Mouse (Mus musculus): ENCODE results near the gene Incenp.
"Not testable (repeated sequence)": the region's sequence is repeated elsewhere in the genome, so short reads cannot be mapped to it uniquely, and the experiment has no call there.

The Incenp gene

DNA sequence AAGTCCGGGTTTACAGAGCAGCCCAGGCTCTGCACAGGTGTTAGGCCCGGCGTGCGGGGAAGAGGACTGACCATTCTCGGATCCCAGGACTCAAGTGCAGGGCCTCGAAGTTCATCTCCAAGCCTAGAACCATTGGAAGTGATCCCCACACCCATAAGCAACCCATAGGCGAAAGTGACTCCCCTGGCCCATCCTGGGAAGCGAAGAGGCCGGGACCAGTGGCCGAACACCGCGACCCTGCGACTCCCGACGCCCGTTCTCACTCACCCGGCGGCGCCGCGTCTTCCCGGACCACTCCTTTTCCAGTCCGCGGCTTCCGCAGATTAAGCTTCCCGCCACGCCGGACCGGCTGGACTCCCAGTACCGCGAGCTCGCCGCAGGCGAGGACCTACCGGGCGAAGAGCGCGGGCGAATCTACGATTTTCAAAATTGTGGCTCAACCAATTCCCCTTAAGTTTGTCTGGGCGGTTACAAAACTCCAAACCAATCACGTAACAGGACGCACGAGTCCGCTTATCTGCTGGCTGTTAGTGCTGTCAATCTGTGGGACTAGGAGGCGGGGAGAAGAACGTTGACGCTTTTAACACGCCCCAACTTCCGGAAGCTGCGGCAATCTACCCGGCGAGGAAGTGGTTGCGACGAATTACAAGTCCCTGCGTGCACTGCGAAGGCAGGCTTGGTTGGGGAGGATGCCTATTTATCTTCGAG lies at the start of gene Incenp:
TSS of gene Incenp (minus strand) at position 480 of the 708 bp plus-strand sequence.
- DNase-seq (ENCODE audit: low spot score) = peak; percentile 93

GRCm38 (mm10) chr19:9946986-9947385 lies 47.6 kb upstream of the Incenp start:
- peak; percentile 43 for DNase-seq (ENCODE audit: low spot score)

DNA sequence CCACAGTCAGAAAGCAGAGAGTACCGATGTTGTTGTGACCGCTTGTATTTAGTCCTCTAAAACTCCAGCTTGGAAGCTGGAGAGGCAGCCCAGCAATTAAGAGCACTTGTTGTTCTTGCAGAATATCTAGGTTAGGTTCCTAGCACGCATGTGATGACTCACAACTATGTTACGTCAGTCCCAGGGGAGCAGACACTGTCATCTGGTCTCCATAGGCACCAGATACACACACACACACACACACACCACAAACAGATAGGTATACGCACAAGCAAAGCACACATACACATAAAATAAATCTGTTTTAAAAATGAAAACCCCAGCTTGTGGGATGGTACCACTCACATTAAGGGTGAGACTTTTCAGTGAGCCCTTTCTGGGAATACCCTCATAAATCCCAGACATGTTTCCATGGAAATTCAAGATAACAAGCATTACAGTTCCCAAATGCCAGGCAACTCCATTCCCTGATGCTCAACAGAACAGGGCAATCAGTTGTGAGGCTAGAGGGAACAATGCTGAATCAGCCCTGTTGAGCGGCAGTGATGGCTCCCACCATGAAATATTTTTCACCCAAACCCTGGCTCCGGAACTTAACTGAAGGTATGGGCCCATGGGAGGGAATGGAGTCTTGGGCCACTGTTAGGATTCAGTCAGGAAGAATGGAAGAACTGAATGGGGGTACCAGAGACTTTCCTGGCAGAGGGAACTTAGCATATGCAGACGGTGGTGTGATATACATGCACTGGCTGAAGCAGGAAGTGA lies 46.6 kb upstream of the Incenp start:
- DNase-seq (ENCODE audit: low spot score) = no peak

DNA sequence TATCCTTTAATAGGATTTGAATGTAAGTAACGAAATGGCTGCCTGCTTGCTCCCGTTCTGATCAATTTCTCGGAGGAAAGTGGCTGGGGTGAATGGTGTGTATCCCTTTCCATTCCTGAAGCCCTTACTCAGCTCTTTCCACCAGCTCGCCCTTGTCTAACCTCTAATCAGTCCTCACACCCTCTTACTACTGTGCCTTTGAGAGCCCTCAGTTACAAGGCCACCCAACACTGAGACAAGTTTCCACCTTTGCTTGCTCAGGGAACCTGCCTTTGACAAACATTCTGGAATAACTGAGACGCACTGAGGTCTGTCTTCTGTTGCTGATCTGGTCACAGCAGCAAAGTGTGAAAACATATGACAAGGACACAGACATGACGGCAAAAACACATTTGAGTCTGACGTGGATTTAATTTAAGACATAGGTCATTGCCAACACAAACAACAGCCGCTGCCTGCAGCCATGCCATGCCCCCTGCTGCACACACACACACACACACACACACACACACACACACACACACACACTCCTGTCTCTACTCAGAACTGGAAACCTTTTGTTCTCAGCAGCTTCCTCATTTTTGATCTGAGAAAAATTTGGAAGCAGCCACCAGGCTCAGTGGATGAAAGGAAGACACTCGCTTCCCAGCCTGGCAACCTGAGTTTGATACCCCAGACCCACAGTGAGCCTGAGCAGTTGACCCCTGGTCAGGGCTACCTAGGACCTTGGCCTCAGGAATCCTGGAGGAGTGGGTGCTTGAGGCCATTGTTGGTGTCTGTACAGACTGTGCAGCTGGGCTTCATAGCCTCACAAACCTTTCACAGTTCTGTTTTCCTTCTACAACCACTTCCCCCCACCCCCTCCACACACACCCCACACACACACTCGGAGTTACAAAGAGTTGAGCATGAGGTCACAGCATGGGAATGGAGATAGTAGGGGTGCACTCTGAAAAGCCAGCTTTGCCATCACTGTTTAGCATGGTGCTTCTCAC lies 43.5 kb upstream of the Incenp start:
- no peak for DNase-seq (ENCODE audit: low spot score)

DNA sequence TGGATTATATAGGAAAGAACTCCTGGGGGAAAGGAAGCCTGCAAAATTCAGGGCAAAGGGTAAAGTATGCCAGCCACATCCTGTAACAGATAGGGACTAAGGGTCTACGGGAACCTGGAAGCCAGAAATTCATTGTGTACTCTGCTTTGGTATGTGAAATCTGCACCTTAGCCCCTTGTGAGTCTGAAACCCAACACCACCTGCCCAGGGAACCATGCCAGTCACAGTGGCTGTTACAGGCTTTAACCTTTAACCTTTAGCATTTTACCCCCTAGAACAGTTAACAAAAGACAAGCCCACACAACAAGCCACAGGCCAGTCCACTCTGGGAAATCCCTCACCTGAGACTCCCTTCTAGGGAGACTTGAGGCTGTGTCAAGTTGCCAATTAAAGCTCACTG lies 42.5 kb upstream of the Incenp start:
- DNase-seq (ENCODE audit: low spot score) = no peak

DNA sequence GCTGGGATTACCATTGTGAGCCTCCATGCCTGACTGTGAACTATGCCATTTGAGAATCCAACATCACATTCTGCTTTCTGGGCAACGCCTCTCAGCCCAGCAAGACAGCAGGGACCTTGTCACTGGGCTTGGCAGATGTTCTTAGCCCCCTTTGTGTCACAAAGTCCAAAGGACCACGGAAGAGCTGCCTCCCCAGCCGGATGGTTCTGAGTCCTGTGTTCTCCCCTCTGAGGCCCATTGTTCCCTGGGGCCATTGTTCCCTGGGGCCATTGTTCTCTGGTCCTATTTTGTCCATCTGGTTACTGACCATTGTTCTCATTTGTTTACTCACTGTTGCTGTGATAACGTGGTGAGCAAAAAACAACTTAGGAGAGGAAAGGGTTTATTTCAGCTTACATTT lies 41.6 kb upstream of the Incenp start:
- DNase-seq (ENCODE audit: low spot score) = no peak

- no peak for DNase-seq (ENCODE audit: low spot score)
Observed at GRCm38 (mm10) chr19:9939841-9940240, 40.5 kb upstream of the Incenp start.

DNA sequence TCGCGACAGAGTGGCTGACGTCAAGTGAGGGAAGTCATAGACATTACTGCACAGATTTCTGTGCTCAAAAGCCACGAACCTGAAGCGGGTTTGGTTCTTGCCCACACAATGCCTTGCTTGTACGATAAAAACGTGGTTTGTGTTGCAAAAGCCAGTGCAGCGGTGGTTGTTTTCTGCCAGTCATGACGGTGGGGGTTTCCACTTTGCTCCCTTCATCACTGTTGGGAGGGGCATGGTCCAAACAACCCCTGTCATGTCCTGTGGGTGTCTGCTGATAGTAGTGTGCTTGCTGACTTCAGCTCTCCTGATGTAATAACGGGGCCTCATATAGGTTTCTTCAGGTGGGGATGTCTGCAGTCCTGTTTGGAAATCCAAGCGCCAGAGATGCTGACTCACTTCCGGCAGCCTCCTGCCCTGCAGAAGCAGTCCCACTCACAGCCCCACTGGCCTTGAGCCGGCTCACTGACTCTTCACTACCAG lies 39.5 kb upstream of the Incenp start:
- DNase-seq (ENCODE audit: low spot score) = peak; percentile 77

DNA sequence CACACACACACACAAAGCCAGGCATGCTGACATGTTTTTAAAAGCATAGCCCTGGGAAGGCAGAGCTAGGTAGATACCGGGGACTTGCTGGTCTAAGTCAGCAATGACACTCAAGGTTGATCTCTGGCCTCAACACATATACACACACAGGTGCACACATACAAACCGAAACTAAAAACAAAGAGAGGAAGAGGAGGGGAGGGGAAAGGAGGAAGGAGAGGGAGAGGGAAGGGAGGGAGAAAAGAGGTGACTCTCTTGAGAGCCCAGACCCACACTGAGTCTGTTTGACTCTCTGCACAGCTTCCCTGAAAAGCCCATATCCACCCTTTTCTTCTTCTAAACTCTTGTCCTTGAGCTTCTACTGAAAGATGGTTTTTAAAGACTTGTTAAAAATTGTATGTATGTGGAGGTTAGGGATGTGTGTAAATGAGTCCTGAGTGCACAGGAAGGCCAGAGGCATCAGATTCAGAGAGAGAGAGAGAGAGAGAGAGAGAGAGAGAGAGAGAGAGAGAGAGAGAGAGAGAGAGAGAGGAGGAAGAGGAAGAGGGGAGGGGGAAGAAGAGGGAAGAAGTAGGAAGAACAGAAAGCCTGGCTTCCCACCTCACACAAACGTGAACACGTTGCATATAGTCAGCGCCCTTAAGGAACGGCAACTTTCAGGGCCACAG lies 38.9 kb upstream of the Incenp start:
- DNase-seq (ENCODE audit: low spot score) = no peak

DNA sequence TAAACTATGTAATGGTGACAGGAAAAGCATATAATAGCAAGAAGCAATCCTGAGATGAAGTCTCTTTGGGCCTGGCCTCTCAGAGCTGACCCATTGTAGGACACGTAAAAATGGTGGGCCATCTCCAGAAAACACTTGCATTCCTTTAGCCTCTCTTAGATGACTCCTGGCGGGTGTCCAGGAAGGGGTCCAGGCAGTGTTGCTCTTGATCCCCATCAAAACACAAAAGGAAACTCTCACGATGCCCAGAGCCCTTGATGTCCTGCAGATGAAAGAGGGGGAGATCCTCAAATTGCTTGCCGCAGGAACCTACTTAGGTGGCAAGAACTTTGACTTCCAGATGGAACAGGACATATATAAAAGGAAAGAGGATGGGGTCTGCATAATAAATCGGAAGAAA lies 38.1 kb upstream of the Incenp start:
- DNase-seq (ENCODE audit: low spot score) = no peak

DNA sequence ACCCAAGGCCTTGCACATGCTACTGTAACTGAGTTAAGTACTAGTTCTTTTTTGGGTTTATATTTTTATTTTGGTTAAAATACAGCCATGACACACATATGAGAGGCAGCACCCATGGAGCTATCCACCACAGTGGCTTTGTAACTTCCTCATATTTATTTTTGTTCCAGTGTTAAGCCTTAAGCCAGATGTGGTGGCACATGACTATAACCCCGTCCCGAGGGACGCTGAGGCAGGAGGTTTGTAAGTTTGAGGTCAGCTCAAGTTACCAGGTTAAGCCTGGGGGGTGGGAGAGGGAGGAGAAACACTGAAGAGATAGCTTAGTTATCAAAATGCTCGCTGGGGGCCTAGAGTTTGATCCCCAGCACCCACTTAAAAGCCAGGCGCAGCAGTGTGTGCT lies 37.2 kb upstream of the Incenp start:
- DNase-seq (ENCODE audit: low spot score) = no peak

GRCm38 (mm10) chr19:9933908-9934307 lies 34.6 kb upstream of the Incenp start:
- no peak for DNase-seq (ENCODE audit: low spot score)

- DNase-seq (ENCODE audit: low spot score) = not testable (repeated sequence)
Observed at GRCm38 (mm10) chr19:9931167-9931607, 31.8 kb upstream of the Incenp start.

GRCm38 (mm10) chr19:9928089-9928488 lies 28.7 kb upstream of the Incenp start:
- DNase-seq (ENCODE audit: low spot score) = no peak

- no peak for DNase-seq (ENCODE audit: low spot score)
Observed at GRCm38 (mm10) chr19:9924769-9925272, 25.5 kb upstream of the Incenp start.

DNA sequence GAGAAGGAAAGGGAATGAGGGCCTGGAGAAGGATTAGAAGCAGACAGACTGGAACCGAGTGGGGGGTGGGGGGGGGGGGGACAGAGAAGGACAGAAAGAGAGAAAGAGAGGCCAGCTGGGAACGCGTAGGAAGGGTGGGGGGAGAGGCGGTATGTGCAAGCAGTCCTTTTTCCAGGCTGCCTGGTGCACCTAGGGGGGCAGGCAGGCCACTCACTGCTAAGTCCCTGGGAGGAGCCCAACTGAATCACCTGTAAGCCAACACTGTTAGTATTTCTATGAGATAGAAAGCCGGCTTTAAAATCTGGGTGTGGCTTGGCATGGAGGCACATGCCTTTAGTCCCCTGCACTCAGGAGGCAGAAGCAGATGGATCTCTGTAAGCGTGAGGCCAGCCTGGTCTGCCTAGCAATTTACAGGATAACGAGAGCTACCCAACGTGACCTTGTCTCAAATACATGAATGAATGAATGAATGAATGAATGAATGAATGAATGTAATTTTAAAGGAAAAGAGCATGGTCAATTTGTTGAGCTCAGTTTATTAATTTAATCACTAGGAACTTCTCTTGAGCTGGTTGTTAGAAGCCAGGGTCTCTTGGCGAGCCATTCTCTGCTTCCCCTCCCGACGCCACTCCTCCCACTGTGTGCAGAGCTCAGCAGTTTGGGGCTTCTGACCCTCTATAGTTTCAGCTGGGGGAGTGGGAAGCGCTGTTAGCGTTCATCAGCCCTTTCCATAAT lies 24.9 kb upstream of the Incenp start:
- no peak for DNase-seq (ENCODE audit: low spot score)

GRCm38 (mm10) chr19:9923048-9923447 lies 23.7 kb upstream of the Incenp start:
- no peak for DNase-seq (ENCODE audit: low spot score)

DNA sequence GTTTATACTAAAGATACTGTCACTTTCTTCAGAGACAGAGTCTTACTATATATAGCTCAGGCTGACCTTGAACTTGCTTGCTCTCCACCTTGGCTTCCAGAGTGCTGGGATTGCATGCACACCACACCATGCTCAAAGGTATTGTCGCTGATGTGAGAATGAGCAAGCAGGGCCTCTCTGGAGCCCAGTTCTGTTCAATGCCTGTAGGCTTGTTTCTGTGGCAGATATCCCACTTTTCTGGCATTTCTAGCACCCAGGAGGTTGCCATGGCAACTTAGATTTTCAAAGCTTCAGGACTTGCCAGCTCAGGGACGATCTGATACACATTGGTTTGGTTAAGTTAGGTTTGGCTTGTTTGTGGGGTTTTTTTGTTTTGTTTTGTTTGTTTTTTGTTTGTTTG lies 22.9 kb upstream of the Incenp start:
- DNase-seq (ENCODE audit: low spot score) = peak; percentile 59

- peak; percentile 54 for DNase-seq (ENCODE audit: low spot score)
Observed at GRCm38 (mm10) chr19:9920835-9921784, 21.8 kb upstream of the Incenp start.

All from ovary, adult 18-20 months (tissue).